Mouse (Mus musculus) inflammation-experienced regulatory T-cells, adult 16 weeks (primary cell): ENCODE data around the gene Allc. TPM values are rescaled to one million over a fixed set of nuclear protein-coding genes. Genes with fewer than 3 reads are reported as not detected.

Experiments used
- polyA plus RNA-seq: library from polyadenylated mRNA; unstranded; fragments of 100-300 nt; shearing (Covaris generic); gene quantifications from one replicate; pipeline ENCODE4 v1.2.1, GENCODE M21; 2017

Gene Allc
- polyA plus RNA-seq = not detected

GRCm38 (mm10) chr12:28582423-28582822, at the start of gene Allc:
TSS of gene Allc (minus strand) at chr12:28582523.

GRCm38 (mm10) chr12:28623195-28623594, 40.9 kb upstream of the Allc start, which contains the start of gene Colec11:
TSS of gene Colec11 (minus strand) at chr12:28623377.

GRCm38 (mm10) chr12:28552299-28552698, 30.0 kb downstream of the Allc start, which contains the start of gene Dcdc2c:
TSS of gene Dcdc2c (minus strand) at chr12:28552399.

Other genes starting within 250 kb of the Allc start
- not detected for gene Dcdc2c, start 30.1 kb downstream of the Allc start, polyA plus RNA-seq
- gene Colec11, start 40.9 kb upstream of the Allc start, polyA plus RNA-seq = not detected
- gene Rps7, start 53.4 kb upstream of the Allc start, polyA plus RNA-seq = 894 TPM
- 46.2 TPM for gene Rnaseh1, start 67.1 kb upstream of the Allc start, polyA plus RNA-seq
- gene Adi1, start 92.7 kb upstream of the Allc start, polyA plus RNA-seq = 83.4 TPM
- 90.7 TPM for gene Trappc12, start 167.9 kb upstream of the Allc start, polyA plus RNA-seq
- gene Eipr1, start 169.3 kb upstream of the Allc start, polyA plus RNA-seq = 56.7 TPM